ENCODE assay signal across 8 mouse cellular contexts in genomic region chr13:81657351-81658052, GRCm38 (mm10). TPM values are rescaled to one million over a fixed set of nuclear protein-coding genes. Genes with fewer than 3 reads are reported as not detected.
DNase-seq lines count a peak whose midpoint lies in the region; ATAC-seq lines count a peak whose summit lies in the region.

TSS of gene Lysmd3 (plus strand) at chr13:81657663.

- peak within 1 kb of the TSS; percentile 56 for H3K4me2 ChIP-seq in intestine, embryonic 14.5 days (ENCODE audit: low read length)

- peak within 1 kb of the TSS; percentile 84 for H3K27ac ChIP-seq in intestine, embryonic 14.5 days (ENCODE audit: low read depth)

- H3K4me1 ChIP-seq in intestine, embryonic 14.5 days (replicated peaks; ENCODE audit: control insufficient read depth, insufficient read depth, low read length): peaks cover 18% of the 10 kb centered on the region

- H3K36me3 ChIP-seq in intestine, embryonic 14.5 days (ENCODE audit: control insufficient read depth, insufficient read depth, low read length): no peaks in the 10 kb centered on the region

- peak; percentile 94 to 98 for DNase-seq in adrenal gland, adult (ENCODE audit: inconsistent age in 2 of 2, low spot score in 1 of 2)
- peak; percentile 94 for DNase-seq in embryo, embryonic 10.5 days (ENCODE audit: low spot score)
- peak; percentile 94 for DNase-seq in gastrocnemius, postnatal 25 days
- DNase-seq in intestine, embryonic 14.5 days (ENCODE audit: low spot score): peak; percentile 92
- DNase-seq in left cerebral cortex, postnatal 14 days (ENCODE audit: low spot score in 2 of 2): peak; percentile 90 to 92
- peak; percentile 93 for DNase-seq in mesoderm, embryonic 11.5 days (ENCODE audit: low read depth, low spot score)
- DNase-seq in right cerebral cortex, postnatal 36 days (ENCODE audit: low spot score in 2 of 2): peak; percentile 88 to 92
- DNase-seq in yolk sac, embryonic 10.5 days (ENCODE audit: low spot score): peak; percentile 93

- peak within 1 kb of the TSS; percentile 80 for H3K9ac ChIP-seq in intestine, embryonic 14.5 days (ENCODE audit: low read length)

- H3K4me3 ChIP-seq in intestine, embryonic 14.5 days (ENCODE audit: low read depth, low read length): peak within 1 kb of the TSS; percentile 86

- intact Hi-C loops in left cerebral cortex, postnatal 14 days (cut with DNase I): loop anchor here (5.0 to 10.0 kb wide), 2 partner anchors 55 to 773 kb away; partner anchors contain the start of genes Arrdc3, Mblac2 and Polr3g

- ATAC-seq in intestine, embryonic 14.5 days (replicated peaks; ENCODE audit: low FRiP score, low TSS enrichment, low read depth): peak; percentile 100

- WGBS in intestine, embryonic 14.5 days: under 1% methylated on average over 69 of the region's 73 CpGs

- no peaks in the 10 kb centered on the region for H3K27me3 ChIP-seq in intestine, embryonic 14.5 days (replicated peaks; ENCODE audit: control insufficient read depth, insufficient read depth, low read length)

- no peaks in the 10 kb centered on the region for H3K9me3 ChIP-seq in intestine, embryonic 14.5 days (ENCODE audit: control insufficient read depth, low read length)

RNA-seq across cellular contexts. Expression of gene Lysmd3, which starts in this region (rescaled TPM):
- total RNA-seq in gastrocnemius, postnatal 25 days (2021): 1 to 10 TPM; 6.1 to 9.8 TPM
- polyA plus RNA-seq in intestine, embryonic 14.5 days (2014; fragmentation: Nextera tagmentation; extraction: Ambion mirVana): 25.0 and 28.7 TPM in 2 replicates
- total RNA-seq in left cerebral cortex, postnatal 14 days (2021): 10 to 100 TPM in 1 of 2 experiments, 1 to 10 TPM in 1; 9.7 to 10.9 TPM

Comparison
In these comparisons a context has a peak if more than half of its experiments do, and no peak if none do; other contexts are left out.
1. Peak in every context shown above with its lines: DNase-seq, ATAC-seq, H3K4me3 ChIP-seq and H3K27ac ChIP-seq.